Mouse (Mus musculus): Measurements from ENCODE around the gene Slc35g2. TPM values are rescaled to one million over a fixed set of nuclear protein-coding genes. Genes with fewer than 3 reads are reported as not detected.

Gene Slc35g2
- polyA plus RNA-seq, 1 experiment from 2014 or later, result 5.5 TPM

- H3K9me3 ChIP-seq (replicated peaks; ENCODE audit: control insufficient read depth, low read length), result no peaks in the 10 kb centered on the region
- no peak for ATAC-seq (replicated peaks; ENCODE audit: insufficient number of reproducible peaks, low FRiP score, low TSS enrichment, low read depth)
- no peaks in the 10 kb centered on the region for H3K4me1 ChIP-seq (ENCODE audit: control insufficient read depth, insufficient read depth, low read length)
These were observed 39.6 kb downstream of the Slc35g2 start for GRCm38 (mm10) chr9:100531296-100531695.

GRCm38 (mm10) chr9:100525225-100525624, 45.7 kb downstream of the Slc35g2 start:
- H3K36me3 ChIP-seq (replicated peaks; ENCODE audit: control insufficient read depth, insufficient read depth, low read depth, low read length), result no peaks in the 10 kb centered on the region
- H3K27ac ChIP-seq (replicated peaks; ENCODE audit: low read depth, low read length), result no peak overlapping the region
- H3K4me2 ChIP-seq (ENCODE audit: low read depth, low read length), result no peak overlapping the region
- ATAC-seq (replicated peaks; ENCODE audit: insufficient number of reproducible peaks, low FRiP score, low TSS enrichment, low read depth) (no peak), DNase-seq (ENCODE audit: low spot score) (no peak)
- no peak overlapping the region for H3K9ac ChIP-seq (replicated peaks; ENCODE audit: low read length)
- H3K4me1 ChIP-seq (ENCODE audit: control insufficient read depth, insufficient read depth, low read length), result no peaks in the 10 kb centered on the region
- WGBS, result 89% methylated on average over 2 of the region's 2 CpGs
- H3K4me3 ChIP-seq (ENCODE audit: low read depth, low read length), result no peak overlapping the region
- no peaks in the 10 kb centered on the region for H3K27me3 ChIP-seq (ENCODE audit: control insufficient read depth, insufficient read depth, low read length)
- no peaks in the 10 kb centered on the region for H3K9me3 ChIP-seq (replicated peaks; ENCODE audit: control insufficient read depth, low read length)

More at GRCm38 (mm10) chr9:100531296-100531695, 39.6 kb downstream of the Slc35g2 start:
- Histone ChIP-seq H3K27me3 (ENCODE audit: control insufficient read depth, insufficient read depth, low read length) (no peaks in the 10 kb centered on the region), H3K9ac (replicated peaks; ENCODE audit: low read length) (no peak overlapping the region), H3K4me3 (ENCODE audit: low read depth, low read length) (no peak overlapping the region), H3K36me3 (replicated peaks; ENCODE audit: control insufficient read depth, insufficient read depth, low read depth, low read length) (no peaks in the 10 kb centered on the region), H3K4me2 (ENCODE audit: low read depth, low read length) (no peak overlapping the region), H3K27ac (replicated peaks; ENCODE audit: low read depth, low read length) (no peak overlapping the region)
- no peak for DNase-seq (ENCODE audit: low spot score)
- WGBS, result 81% methylated on average over 1 of the region's 1 CpGs

GRCm38 (mm10) chr9:100522029-100522428, 48.9 kb downstream of the Slc35g2 start:
- Histone ChIP-seq H3K9me3 (replicated peaks; ENCODE audit: control insufficient read depth, low read length) (no peaks in the 10 kb centered on the region), H3K36me3 (replicated peaks; ENCODE audit: control insufficient read depth, insufficient read depth, low read depth, low read length) (no peaks in the 10 kb centered on the region), H3K4me3 (ENCODE audit: low read depth, low read length) (no peak overlapping the region), H3K4me2 (ENCODE audit: low read depth, low read length) (no peak overlapping the region), H3K27ac (replicated peaks; ENCODE audit: low read depth, low read length) (no peak overlapping the region), H3K4me1 (ENCODE audit: control insufficient read depth, insufficient read depth, low read length) (no peaks in the 10 kb centered on the region), H3K9ac (replicated peaks; ENCODE audit: low read length) (no peak overlapping the region), H3K27me3 (ENCODE audit: control insufficient read depth, insufficient read depth, low read length) (no peaks in the 10 kb centered on the region)
- 81% methylated on average over 2 of the region's 2 CpGs for WGBS
- DNase-seq (ENCODE audit: low spot score), result no peak
- no peak for ATAC-seq (replicated peaks; ENCODE audit: insufficient number of reproducible peaks, low FRiP score, low TSS enrichment, low read depth)

- no peaks in the 10 kb centered on the region for H3K9me3 ChIP-seq (replicated peaks; ENCODE audit: control insufficient read depth, low read length)
- no peak overlapping the region for H3K4me3 ChIP-seq (ENCODE audit: low read depth, low read length)
- no peaks in the 10 kb centered on the region for H3K36me3 ChIP-seq (replicated peaks; ENCODE audit: control insufficient read depth, insufficient read depth, low read depth, low read length)
- H3K4me2 ChIP-seq (ENCODE audit: low read depth, low read length), result no peak overlapping the region
- 4% methylated on average over 2 of the region's 2 CpGs for WGBS
- no peaks in the 10 kb centered on the region for H3K4me1 ChIP-seq (ENCODE audit: control insufficient read depth, insufficient read depth, low read length)
- no peak overlapping the region for H3K9ac ChIP-seq (replicated peaks; ENCODE audit: low read length)
- no peak overlapping the region for H3K27ac ChIP-seq (replicated peaks; ENCODE audit: low read depth, low read length)
- ATAC-seq (replicated peaks; ENCODE audit: insufficient number of reproducible peaks, low FRiP score, low TSS enrichment, low read depth) (no peak), DNase-seq (ENCODE audit: low spot score) (peak; percentile 84)
- H3K27me3 ChIP-seq (ENCODE audit: control insufficient read depth, insufficient read depth, low read length), result no peaks in the 10 kb centered on the region
These were observed 50.3 kb downstream of the Slc35g2 start for GRCm38 (mm10) chr9:100520586-100520985.

- no peak for DNase-seq (ENCODE audit: low spot score)
These were observed 50.9 kb downstream of the Slc35g2 start for GRCm38 (mm10) chr9:100520012-100520411.

GRCm38 (mm10) chr9:100507581-100507980, 63.3 kb downstream of the Slc35g2 start:
- no peaks in the 10 kb centered on the region for H3K27me3 ChIP-seq (ENCODE audit: control insufficient read depth, insufficient read depth, low read length)
- ATAC-seq (replicated peaks; ENCODE audit: insufficient number of reproducible peaks, low FRiP score, low TSS enrichment, low read depth) (no peak), DNase-seq (ENCODE audit: low spot score) (no peak)
- H3K9me3 ChIP-seq (replicated peaks; ENCODE audit: control insufficient read depth, low read length), result no peaks in the 10 kb centered on the region
- H3K27ac ChIP-seq (replicated peaks; ENCODE audit: low read depth, low read length), result no peak overlapping the region
- H3K4me1 ChIP-seq (ENCODE audit: control insufficient read depth, insufficient read depth, low read length), result no peaks in the 10 kb centered on the region
- no peak overlapping the region for H3K9ac ChIP-seq (replicated peaks; ENCODE audit: low read length)
- H3K4me2 ChIP-seq (ENCODE audit: low read depth, low read length), result no peak overlapping the region
- H3K36me3 ChIP-seq (replicated peaks; ENCODE audit: control insufficient read depth, insufficient read depth, low read depth, low read length), result no peaks in the 10 kb centered on the region
- no peak overlapping the region for H3K4me3 ChIP-seq (ENCODE audit: low read depth, low read length)
- WGBS, result 94% methylated on average over 2 of the region's 2 CpGs

More at GRCm38 (mm10) chr9:100520012-100520411, 50.9 kb downstream of the Slc35g2 start:
- no peak for ATAC-seq (replicated peaks; ENCODE audit: insufficient number of reproducible peaks, low FRiP score, low TSS enrichment, low read depth)
- 91% methylated on average over 3 of the region's 3 CpGs for WGBS
- Histone ChIP-seq H3K4me1 (ENCODE audit: control insufficient read depth, insufficient read depth, low read length) (no peaks in the 10 kb centered on the region), H3K9ac (replicated peaks; ENCODE audit: low read length) (no peak overlapping the region), H3K27me3 (ENCODE audit: control insufficient read depth, insufficient read depth, low read length) (no peaks in the 10 kb centered on the region), H3K36me3 (replicated peaks; ENCODE audit: control insufficient read depth, insufficient read depth, low read depth, low read length) (no peaks in the 10 kb centered on the region), H3K27ac (replicated peaks; ENCODE audit: low read depth, low read length) (no peak overlapping the region), H3K4me3 (ENCODE audit: low read depth, low read length) (no peak overlapping the region), H3K9me3 (replicated peaks; ENCODE audit: control insufficient read depth, low read length) (no peaks in the 10 kb centered on the region), H3K4me2 (ENCODE audit: low read depth, low read length) (no peak overlapping the region)

- Histone ChIP-seq H3K4me2 (ENCODE audit: low read depth, low read length) (no peak overlapping the region), H3K4me1 (ENCODE audit: control insufficient read depth, insufficient read depth, low read length) (no peaks in the 10 kb centered on the region), H3K4me3 (ENCODE audit: low read depth, low read length) (no peak overlapping the region), H3K27me3 (ENCODE audit: control insufficient read depth, insufficient read depth, low read length) (no peaks in the 10 kb centered on the region), H3K36me3 (replicated peaks; ENCODE audit: control insufficient read depth, insufficient read depth, low read depth, low read length) (no peaks in the 10 kb centered on the region), H3K27ac (replicated peaks; ENCODE audit: low read depth, low read length) (no peak overlapping the region), H3K9me3 (replicated peaks; ENCODE audit: control insufficient read depth, low read length) (no peaks in the 10 kb centered on the region), H3K9ac (replicated peaks; ENCODE audit: low read length) (no peak overlapping the region)
- no peak for ATAC-seq (replicated peaks; ENCODE audit: insufficient number of reproducible peaks, low FRiP score, low TSS enrichment, low read depth)
- WGBS, result 82% methylated on average over 2 of the region's 2 CpGs
- DNase-seq (ENCODE audit: low spot score), result no peak
These were observed 64.2 kb downstream of the Slc35g2 start for GRCm38 (mm10) chr9:100506652-100507051.

GRCm38 (mm10) chr9:100505498-100505897, 65.4 kb downstream of the Slc35g2 start:
- H3K27ac ChIP-seq (replicated peaks; ENCODE audit: low read depth, low read length), result no peak overlapping the region
- WGBS, result 95% methylated on average over 4 of the region's 4 CpGs
- no peak overlapping the region for H3K4me2 ChIP-seq (ENCODE audit: low read depth, low read length)
- H3K4me1 ChIP-seq (ENCODE audit: control insufficient read depth, insufficient read depth, low read length), result no peaks in the 10 kb centered on the region
- no peak overlapping the region for H3K9ac ChIP-seq (replicated peaks; ENCODE audit: low read length)
- H3K4me3 ChIP-seq (ENCODE audit: low read depth, low read length), result no peak overlapping the region
- no peak for ATAC-seq (replicated peaks; ENCODE audit: insufficient number of reproducible peaks, low FRiP score, low TSS enrichment, low read depth)
- no peaks in the 10 kb centered on the region for H3K9me3 ChIP-seq (replicated peaks; ENCODE audit: control insufficient read depth, low read length)
- H3K27me3 ChIP-seq (ENCODE audit: control insufficient read depth, insufficient read depth, low read length), result no peaks in the 10 kb centered on the region
- DNase-seq (ENCODE audit: low spot score), result no peak
- no peaks in the 10 kb centered on the region for H3K36me3 ChIP-seq (replicated peaks; ENCODE audit: control insufficient read depth, insufficient read depth, low read depth, low read length)

Measured in embryonic facial prominence, embryonic 11.5 days (tissue).